7 mouse cellular contexts compared by ENCODE assay signal in genomic region chr10:111473511-111474371, GRCm38 (mm10). TPM values are rescaled to one million over a fixed set of nuclear protein-coding genes. Genes with fewer than 3 reads are reported as not detected.
DNase-seq lines count a peak whose midpoint lies in the region; ATAC-seq and TF ChIP-seq lines count a peak whose summit lies in the region.

No protein-coding gene starts in this region.

- H3K4me2 ChIP-seq in forebrain, embryonic 13.5 days: peak overlapping the region; percentile 71
- peak overlapping the region; percentile 70 for H3K4me2 ChIP-seq in hindbrain, embryonic 12.5 days (replicated peaks)

- no peaks in the 10 kb centered on the region for H3K27me3 ChIP-seq in Patski
- H3K27me3 ChIP-seq in forebrain, embryonic 13.5 days: no peaks in the 10 kb centered on the region
- H3K27me3 ChIP-seq in hindbrain, embryonic 12.5 days: no peaks in the 10 kb centered on the region

- H3K4me1 ChIP-seq in forebrain, embryonic 13.5 days: peaks cover 44% of the 10 kb centered on the region
- H3K4me1 ChIP-seq in hindbrain, embryonic 12.5 days: peaks cover 25% of the 10 kb centered on the region

- ATAC-seq in Patski: peak; percentile 49
- ATAC-seq in forebrain, embryonic 13.5 days: peak; percentile 69
- peak; percentile 80 for ATAC-seq in hindbrain, embryonic 12.5 days (ENCODE audit: low FRiP score)
- ATAC-seq in megakaryocyte, adult 5-6 weeks (ENCODE audit: poor library complexity, severe bottlenecking): peak; percentile 26

- peak overlapping the region; percentile 99 for H3K27ac ChIP-seq in forebrain, embryonic 13.5 days
- H3K27ac ChIP-seq in hindbrain, embryonic 12.5 days: peak overlapping the region; percentile 99

- in situ Hi-C loops in Patski (cut with MboI; ENCODE audit: low pct_unique_long_range_greater_than_20kb): loop anchor here (25.0 kb wide), 1 partner anchor 986 kb away; no protein-coding TSS in a partner anchor

- H3K9ac ChIP-seq in forebrain, embryonic 13.5 days: peak overlapping the region; percentile 99
- peak overlapping the region; percentile 98 for H3K9ac ChIP-seq in hindbrain, embryonic 12.5 days

- DNase-seq in Patski (ENCODE audit: low read depth, low spot score): no peak
- peak; percentile 34 for DNase-seq in cerebellum, adult 11 months
- peak; percentile 22 to 63 for DNase-seq in layer of hippocampus, postnatal 25 days (ENCODE audit: extremely low spot score in 1 of 2, low spot score in 1 of 2)
- DNase-seq in right cerebral cortex, postnatal 14 days: peak; percentile 48

- H3K4me3 ChIP-seq in forebrain, embryonic 13.5 days: peak overlapping the region; percentile 95
- peak overlapping the region; percentile 97 for H3K4me3 ChIP-seq in hindbrain, embryonic 12.5 days

- no peaks in the 10 kb centered on the region for H3K36me3 ChIP-seq in forebrain, embryonic 13.5 days (ENCODE audit: poor library complexity, severe bottlenecking)
- H3K36me3 ChIP-seq in hindbrain, embryonic 12.5 days: no peaks in the 10 kb centered on the region

- H3K9me3 ChIP-seq in forebrain, embryonic 13.5 days (replicated peaks): no peaks in the 10 kb centered on the region
- H3K9me3 ChIP-seq in hindbrain, embryonic 12.5 days (replicated peaks): no peaks in the 10 kb centered on the region

- WGBS in forebrain, embryonic 13.5 days: under 1% methylated on average over 50 of the region's 58 CpGs
- WGBS in hindbrain, embryonic 12.5 days: under 1% methylated on average over 55 of the region's 58 CpGs

- TF ChIP-seq CTCF in Patski (IDR thresholded peaks at IDR 0.05): no peak

- CTCF ChIA-PET in Patski (lab: Charles Lee): interaction anchor here (0.6 to 0.9 kb wide), 4 partner anchors 12 to 216 kb away, joined by 3 read pairs; no protein-coding TSS in a partner anchor

- POLR2A ChIA-PET in Patski (lab: Charles Lee): interaction anchor here (1.2 kb wide), 1 partner anchor 86 kb away, joined by 3 read pairs; no protein-coding TSS in a partner anchor

RNA-seq across cellular contexts. Expression of gene Nap1l1, which starts 0.7 kb away (rescaled TPM):
- 252 TPM for polyA plus RNA-seq in Patski (2021)
- 313 and 318 TPM in 2 replicates for polyA plus RNA-seq in forebrain, embryonic 13.5 days (2015; fragmentation: Nextera tagmentation; extraction: Ambion mirVana)
- 265 and 269 TPM in 2 replicates for polyA plus RNA-seq in hindbrain, embryonic 12.5 days (2016; fragmentation: Nextera tagmentation; extraction: Ambion mirVana)
- total RNA-seq in layer of hippocampus, postnatal 25 days (2021): 100 to 1,000 TPM; 146 to 162 TPM
- 369 and 375 TPM in 2 replicates for total RNA-seq in megakaryocyte, adult 5-6 weeks (2015)
- total RNA-seq in megakaryocyte, adult 5-6 weeks (2017): 346 and 431 TPM in 2 replicates

RNA-seq across cellular contexts. Expression of gene Phlda1, which starts 32.3 kb away (rescaled TPM):
- 18.4 TPM for polyA plus RNA-seq in Patski (2021)
- polyA plus RNA-seq in forebrain, embryonic 13.5 days (2015; fragmentation: Nextera tagmentation; extraction: Ambion mirVana): 18.1 and 23.2 TPM in 2 replicates
- 42.8 and 54.3 TPM in 2 replicates for polyA plus RNA-seq in hindbrain, embryonic 12.5 days (2016; fragmentation: Nextera tagmentation; extraction: Ambion mirVana)
- total RNA-seq in layer of hippocampus, postnatal 25 days (2021): 10 to 100 TPM; 19.6 to 22.3 TPM
- total RNA-seq in megakaryocyte, adult 5-6 weeks (2015): 8.6 and 9.1 TPM in 2 replicates
- total RNA-seq in megakaryocyte, adult 5-6 weeks (2017): 0.84 and 1.2 TPM in 2 replicates

Comparison
In these comparisons a context has a peak if more than half of its experiments do, and no peak if none do; other contexts are left out.
1. ATAC-seq: peak in every context shown above with its lines; median percentile 80 in hindbrain, embryonic 12.5 days; 69 in forebrain, embryonic 13.5 days; 49 in Patski; 26 in megakaryocyte, adult 5-6 weeks.